Mouse (Mus musculus): ENCODE measurements around the gene Gm45208.
"Not testable (repeated sequence)": the region's sequence is repeated elsewhere in the genome, so short reads cannot be mapped to it uniquely, and the experiment has no call there.

The Gm45208 gene

GRCm38 (mm10) chrX:7728215-7728921 is 6.3 kb downstream of the Gm45208 start, which contains the start of gene Praf2:
TSS of gene Praf2 (plus strand) at chrX:7728439.
- DNase-seq, result peak; percentile 67

DNA sequence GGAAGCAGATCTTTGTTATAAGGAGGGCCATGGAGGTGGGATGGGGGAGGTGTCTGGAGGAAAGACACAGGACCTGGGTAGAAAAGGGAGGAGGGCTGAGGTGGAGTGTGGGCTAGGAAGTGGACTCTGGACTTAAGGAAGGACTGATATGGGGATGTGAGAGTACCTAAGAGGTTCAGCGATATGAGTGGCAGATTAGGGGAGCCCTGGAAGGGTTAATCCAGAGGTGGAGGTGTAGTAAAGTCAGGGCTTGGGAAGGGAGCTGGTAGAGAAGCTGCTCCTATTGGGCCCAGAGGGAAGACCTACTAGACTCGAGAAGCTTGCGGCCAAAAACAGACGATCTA is 6.8 kb downstream of the Gm45208 start:
- DNase-seq, result no peak

GRCm38 (mm10) chrX:7733571-7734156 is 11.6 kb downstream of the Gm45208 start:
- DNase-seq, result peak; percentile 73

DNA sequence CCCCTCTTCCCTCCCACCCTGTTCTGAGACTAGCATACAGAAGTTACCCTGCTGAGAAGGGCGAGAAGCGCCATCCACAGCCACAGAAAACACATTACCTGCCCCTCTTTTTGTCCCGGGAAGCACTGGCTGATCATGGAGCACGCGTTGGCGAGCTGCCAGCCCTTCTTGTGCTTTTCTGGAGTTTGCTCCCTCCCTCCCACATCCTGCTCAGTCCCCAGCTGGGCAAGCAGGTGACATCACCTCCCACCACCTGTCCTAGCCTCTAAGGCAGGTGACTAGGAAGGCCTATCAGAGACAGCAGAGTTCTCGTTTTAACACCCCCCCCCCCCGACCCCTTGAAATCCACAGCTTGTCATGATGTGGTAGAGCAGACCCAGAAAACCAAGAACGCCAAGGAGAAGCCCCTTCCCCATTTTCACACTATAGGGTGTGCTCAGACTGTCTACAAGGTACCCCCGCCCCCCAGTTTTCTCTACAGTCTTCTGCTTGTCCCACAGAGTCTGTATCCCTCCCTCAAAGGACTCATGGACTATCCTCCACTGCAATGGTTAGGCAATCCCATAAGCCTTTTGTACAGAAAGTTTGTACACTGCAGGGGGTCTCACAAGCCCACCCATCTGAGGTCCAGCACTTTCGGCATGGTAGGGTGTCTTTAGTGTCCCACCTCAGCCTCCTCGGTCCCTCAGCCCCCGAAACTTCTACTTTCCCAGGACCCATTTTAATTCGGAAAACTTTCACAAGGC is 17.5 kb downstream of the Gm45208 start:
- DNase-seq, result peak; percentile 49

DNA sequence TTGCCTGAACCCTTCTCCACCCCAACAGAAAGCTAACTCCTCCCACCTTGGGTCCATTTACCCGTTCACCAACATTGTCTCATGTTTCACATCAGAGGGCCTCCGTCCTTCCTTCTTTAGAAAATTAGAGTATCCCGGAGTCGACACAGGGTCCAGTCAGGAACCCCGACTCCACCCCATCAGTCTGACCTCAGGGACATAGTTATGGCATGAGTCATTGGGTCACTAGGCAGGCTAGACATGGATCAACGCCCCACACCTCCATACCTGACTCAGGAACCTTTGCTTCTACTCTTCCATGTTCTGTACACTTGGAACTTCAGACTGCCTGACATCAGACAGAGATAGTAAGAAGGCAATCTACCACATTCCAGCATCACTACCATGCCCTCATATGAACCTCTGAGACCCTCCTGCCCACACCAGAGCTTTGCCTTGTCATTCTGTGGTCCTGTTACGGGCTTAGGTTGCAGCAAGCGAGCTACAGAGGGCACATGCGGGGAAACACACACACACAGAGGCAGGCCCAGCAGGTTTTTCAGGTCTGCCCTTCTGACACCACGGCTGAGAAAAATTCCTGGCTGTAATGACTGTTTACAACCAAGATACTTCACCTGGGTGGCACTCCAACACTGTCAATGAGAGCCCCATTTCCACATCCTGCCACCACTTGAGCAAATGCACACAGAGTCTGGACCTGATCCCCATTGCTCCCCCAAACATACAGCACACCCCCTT is 18.2 kb downstream of the Gm45208 start:
- DNase-seq, result no peak

- no peak for DNase-seq
Observed at GRCm38 (mm10) chrX:7741103-7741502, 19.1 kb downstream of the Gm45208 start.

DNA sequence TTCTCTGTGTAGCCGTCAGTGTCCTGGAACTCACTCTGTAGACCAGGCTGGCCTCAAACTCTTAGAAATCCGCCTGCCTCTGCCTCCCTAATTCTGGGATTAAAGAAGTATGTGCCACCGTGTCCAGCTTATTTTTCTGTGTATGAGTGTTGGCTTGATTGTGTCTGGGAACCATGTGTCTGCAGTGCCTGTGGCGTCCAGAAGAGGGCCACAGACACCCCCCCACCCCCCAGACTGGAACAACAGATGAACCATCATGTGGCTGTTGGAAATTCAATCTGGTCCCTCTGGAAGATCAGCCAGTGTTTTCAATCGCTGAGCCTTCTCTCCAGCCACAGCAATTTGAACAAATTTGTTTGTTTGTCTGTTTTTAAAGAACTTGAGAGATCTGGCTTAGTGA is 21.4 kb downstream of the Gm45208 start:
- DNase-seq, result no peak

DNA sequence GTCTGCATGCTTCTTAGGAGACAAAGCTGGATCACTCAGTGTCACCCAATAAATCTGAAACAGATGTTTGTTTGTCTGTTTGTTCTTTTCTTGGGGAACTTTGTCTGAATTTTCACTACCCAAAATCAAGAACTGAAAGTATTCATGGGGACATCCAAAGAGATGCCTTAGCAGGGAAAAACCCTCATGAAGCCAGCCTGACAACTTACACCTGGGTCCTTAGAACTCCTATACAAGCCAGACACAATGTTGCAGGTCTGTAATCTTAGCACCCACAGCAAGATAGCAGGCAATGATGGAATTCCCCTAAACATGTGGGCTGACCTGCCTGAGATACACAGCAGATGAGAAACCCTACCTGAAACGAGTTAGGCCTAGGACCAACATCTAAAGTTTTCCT is 22.9 kb downstream of the Gm45208 start:
- no peak for DNase-seq

DNA sequence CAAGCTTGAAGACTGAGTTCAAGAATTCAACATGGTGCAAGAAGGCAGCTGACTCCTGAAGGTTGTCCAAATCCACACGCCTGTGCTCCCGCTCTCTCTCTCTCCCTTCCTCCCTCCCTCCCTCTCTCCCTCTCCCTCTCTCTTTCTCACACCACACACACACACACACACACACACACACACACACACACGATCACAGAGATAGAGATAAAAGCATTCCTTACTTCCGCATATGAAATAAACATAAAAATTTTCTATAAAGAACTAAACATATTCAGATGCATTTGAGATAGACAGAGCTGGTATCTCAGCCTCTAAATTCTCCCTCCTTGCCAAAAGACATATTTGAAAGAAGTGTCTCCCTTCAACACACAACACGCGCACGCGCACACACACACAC is 23.4 kb downstream of the Gm45208 start:
- DNase-seq, result no peak

DNA sequence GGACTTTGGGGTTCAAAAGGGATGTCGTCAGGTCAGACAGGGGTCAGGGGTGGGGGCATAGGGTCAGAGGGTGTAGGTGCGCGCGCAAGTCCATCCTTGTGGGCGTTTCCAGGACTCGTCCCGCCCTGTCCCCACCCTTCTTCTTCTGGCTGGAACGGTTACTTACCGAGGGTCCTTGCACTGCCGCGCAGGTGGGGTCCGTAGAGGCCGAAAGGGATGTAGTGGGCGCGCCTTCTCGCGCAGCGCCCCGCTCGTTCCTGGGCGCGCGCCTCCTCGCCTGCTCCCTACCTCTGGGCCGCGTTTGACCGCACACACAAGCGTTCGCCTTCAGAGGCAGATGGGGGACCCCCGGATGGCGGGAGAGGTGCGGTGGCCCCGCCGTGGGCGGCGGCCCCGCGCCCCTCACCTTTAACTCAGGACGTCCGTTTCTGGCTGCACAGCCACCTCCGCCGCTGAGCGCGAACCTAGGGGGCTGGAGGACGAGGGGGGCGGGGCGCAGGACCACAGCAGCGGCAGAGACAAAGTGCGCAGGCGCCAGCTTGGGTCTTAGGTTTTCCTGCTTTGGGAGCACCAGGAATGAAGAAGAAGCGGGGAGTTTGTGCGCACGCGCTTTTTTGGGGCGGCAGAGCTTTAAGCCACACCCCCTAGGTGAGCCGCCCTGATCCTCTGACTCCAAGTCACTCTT is 28.5 kb downstream of the Gm45208 start, which contains the start of gene Ccdc120:
Gene Ccdc120 (minus strand): TSS at position 474 of the 685 bp plus-strand sequence.
- peak; percentile 75 for DNase-seq

- not testable (repeated sequence) for DNase-seq
Observed at GRCm38 (mm10) chrX:7753627-7754026, 31.6 kb downstream of the Gm45208 start.

DNA sequence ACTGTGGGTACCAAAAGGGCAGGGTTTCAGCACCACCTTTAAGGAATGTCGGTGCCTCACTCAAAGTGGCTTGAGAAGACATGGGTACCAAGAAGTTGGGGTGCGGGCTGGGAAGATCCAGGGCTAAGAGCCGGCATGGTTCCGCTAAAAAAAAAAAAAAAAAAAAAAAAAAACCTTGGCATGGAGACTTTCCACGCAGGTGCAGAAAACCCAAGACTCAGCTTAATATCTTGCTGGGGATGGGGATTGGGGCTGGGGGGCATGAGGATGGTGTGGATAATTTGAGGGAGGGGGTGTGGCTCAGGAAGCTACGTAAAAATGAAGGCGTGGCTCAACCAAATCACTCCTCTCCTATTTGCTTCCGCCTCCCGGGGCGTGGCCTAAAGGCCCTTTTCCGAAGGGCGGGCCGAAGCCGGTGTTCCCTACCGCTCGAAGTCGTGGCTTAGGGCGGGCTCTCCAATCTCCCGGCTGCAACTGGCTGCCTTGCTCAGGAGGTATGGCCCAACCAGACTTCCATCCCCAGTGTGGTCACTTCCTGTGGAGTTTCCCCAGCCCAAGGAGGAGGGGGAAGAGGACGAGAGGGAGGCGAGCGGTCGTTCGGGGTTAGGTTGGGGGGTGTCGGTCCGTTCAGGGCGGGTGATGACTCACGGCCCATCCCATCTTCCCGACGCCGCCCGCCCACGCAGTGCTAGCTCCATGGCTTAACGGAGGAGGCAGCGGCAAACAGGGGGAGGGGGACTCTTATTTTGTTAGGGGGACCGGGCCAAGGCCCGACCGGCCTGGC is 40.3 kb downstream of the Gm45208 start, which contains the start of gene Tfe3:
Gene Tfe3 (plus strand): TSS at position 424 of the 784 bp plus-strand sequence.
- DNase-seq, result peak; percentile 83

DNA sequence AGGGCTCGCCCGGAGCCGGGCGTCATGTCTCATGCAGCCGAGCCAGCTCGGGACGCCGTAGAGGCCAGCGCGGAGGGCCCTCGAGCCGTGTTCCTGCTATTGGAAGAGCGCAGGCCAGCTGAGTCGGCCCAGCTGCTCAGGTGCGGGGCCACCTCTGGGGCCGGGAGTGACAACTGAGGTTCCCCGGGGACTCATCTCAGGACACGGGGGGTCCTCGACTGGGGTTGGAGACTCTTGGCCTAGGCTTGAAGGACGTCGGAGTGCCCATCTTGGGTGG is 40.8 kb downstream of the Gm45208 start:
- DNase-seq, result no peak

DNA sequence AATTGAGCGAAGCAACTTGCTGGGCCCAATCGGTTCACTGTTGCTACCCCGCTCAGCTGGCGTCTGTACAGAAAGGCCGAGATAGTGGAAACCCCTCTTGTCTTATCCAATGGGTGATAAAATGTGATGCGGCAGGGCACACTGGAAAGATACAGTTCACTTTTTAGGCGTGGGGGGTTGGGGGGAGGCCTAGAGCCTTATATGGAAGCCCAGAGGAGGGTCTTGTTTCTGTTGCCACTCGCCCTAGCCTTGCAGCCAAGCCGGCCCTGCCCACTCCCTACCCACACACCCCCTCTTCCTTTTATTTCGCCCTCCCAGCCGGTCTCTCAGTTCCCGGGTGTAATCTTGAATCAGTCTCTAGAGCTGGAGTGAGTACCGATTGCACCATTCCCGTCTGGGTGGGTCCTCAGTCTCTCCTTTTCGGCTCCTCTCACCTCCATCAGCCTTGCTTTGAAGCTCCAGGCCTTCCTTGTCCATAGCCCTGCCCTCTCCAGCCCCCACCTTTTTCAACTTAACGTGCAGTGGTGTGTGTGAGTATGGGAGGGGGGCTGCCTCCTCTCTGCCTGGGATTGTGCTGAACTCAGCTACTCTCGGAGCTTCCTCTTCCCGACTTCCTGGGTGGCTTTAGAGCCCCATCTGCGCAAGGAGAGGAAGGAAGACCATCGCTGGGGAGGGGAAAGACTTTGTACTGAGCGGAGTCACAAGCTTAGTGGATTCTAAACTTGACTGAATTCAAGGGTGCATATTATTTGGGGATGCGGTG is 41.8 kb downstream of the Gm45208 start:
- DNase-seq, result peak; percentile 24

DNA sequence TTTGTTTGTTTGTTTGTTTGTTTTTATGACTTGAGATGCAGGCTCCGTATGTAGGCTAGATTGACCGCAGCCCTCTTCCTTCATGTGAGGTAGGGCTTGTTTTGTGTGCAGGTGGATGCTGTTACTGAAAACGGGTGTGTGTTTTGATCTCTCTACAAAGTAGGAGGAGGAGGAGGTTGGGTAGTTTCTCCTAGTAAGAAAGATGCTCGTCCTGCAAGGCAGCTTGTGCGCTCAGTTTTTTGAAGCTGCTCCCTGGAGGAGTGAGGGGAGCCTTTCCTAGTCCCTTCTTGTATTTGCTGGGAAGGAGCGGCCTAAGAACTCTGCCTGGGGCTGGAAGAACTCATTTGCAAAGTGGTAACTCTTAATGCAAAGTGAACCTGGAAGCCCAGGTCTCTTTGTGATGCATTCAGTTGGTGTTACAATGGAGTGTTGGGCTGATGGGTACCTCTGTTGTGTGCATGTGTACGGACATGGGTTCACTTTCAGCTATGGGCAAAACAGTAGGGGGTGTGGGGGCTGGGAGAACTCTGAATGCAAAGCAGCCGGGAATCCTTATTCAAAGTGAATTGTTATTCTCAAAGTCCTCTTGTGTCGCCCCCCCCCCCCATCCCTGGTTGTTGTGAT is 42.7 kb downstream of the Gm45208 start:
- no peak for DNase-seq

DNA sequence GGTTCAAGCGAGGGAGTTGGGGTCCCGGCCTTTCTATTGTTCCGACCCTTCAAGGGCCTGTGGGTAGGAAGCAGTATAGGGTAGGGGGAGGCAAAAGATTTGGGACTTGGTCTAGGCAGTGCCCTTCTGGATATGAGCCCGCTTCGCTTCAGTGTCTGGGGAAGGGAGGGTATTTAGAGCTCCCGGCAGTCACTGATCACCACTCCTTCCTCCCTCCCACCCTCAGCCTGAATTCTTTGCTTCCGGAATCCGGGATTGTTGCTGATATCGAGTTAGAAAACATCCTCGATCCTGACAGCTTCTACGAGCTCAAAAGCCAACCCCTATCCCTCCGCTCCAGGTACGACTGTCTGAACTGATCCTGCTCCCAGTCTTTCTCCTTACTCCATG is 43.2 kb downstream of the Gm45208 start:
- no peak for DNase-seq

- no peak for DNase-seq
Observed at GRCm38 (mm10) chrX:7765764-7766163, 43.7 kb downstream of the Gm45208 start.

DNA sequence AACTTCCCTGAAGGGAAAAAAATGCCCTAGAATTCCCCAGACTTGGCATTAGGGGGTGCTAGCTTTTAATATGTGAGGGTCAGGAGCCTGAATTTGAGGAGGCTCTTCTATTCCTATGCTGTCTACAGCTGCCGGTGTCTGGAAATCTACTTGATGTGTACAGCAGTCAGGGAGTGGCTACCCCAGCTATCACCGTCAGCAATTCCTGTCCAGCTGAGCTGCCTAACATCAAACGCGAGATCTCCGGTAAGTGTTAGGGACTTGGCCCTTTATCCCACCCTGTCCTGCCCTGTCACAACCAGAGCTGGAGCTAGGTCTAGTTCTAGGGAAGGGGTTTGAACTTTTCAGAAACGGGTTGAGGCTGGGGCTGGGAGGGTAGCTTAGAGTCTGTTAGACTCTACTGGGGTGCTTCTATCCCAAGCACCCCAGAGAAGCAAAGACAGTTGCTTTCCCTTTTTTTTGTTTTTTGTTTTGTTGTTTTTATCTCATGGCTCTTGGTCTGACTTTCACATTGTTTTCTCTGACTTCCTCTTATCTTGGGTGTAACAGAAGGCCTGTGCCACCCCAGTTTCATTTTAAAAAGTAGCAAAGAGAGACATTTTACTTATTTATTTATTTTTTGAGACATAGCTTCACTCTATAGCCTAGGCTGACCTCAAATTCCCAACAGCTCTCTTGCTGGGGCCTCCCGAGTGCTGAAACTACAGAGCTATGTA is 47.4 kb downstream of the Gm45208 start:
- DNase-seq, result no peak

- DNase-seq, result no peak
Observed at GRCm38 (mm10) chrX:7772766-7773165, 50.7 kb downstream of the Gm45208 start.

Measured in right cerebral cortex, postnatal 14 days (tissue).